Mouse (Mus musculus): ENCODE measurements at regions not wholly inside any gene's neighbourhood (a gene's known extent, or its start where the extent isn't known, plus 50 kb on each side); places are given as distances from the start of the nearest gene placed in this dataset.

- TF ChIP-seq CTCF (IDR thresholded peaks at IDR 0.05; ENCODE audit: low read depth) (no peak), EP300 (IDR thresholded peaks at IDR 0.05; ENCODE audit: low read depth) (no peak)
Observed at GRCm38 (mm10) chr10:17075576-17075975, 647.4 kb upstream of the Cited2 start.

Data from liver, postnatal 0 days (tissue).